Mouse (Mus musculus): ENCODE measurements around the gene Olfr1361. TPM values are rescaled to one million over a fixed set of nuclear protein-coding genes. Genes with fewer than 3 reads are reported as not detected.
A peak's percentile ranks its signal among the peaks of the same experiment; 100 is the strongest.

Olfr1361 gene
- total RNA-seq (2022), result not detected

GRCm38 (mm10) chr13:21663286-21663685, at the start of gene Olfr1361:
Gene Olfr1361 (minus strand): TSS chr13:21663386.
- no peak for DNase-seq

DNA sequence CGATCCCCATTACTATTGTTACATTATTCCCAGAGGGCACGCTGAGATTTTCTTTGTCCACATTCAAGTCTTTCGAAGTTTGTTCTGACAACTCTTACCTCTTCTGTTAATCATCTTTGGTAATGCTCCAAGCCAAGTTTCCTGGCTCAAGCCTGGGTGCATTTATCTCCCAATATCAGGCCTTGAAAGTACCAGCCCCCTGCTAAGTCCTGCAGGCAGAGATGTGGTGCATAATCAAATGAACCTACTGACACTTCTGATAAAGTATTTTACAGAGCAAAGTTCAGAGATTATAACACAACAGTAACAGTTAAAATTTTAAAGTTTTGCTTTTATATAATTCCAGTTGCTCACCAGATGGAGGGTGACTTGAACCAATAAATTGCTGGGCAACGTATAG, 48.5 kb upstream of the Olfr1361 start:
- no peak for DNase-seq

- peak; percentile 62 for DNase-seq
These were observed 47.8 kb upstream of the Olfr1361 start for GRCm38 (mm10) chr13:21710821-21711525.

GRCm38 (mm10) chr13:21710031-21710711, 47.0 kb upstream of the Olfr1361 start:
- peak; percentile 81 for DNase-seq

DNA sequence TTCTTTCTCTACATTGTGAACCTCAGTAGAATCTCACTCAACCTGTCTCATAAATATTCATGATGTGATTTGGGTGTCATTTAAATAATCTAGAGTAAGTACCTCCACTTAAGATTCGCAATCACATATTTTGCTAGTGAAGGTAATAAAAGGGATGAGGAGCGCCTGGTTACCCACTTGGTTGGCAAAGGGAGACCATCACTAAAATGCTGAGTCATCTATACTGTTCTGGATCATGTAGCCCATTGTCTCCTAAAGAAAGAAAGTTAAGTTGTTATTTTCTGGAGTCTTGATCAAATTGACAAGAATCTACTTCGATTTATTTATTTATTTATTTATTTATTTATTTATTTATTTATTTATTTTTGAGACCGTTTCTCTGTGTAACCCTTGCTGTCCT, 43.5 kb upstream of the Olfr1361 start:
- no peak for DNase-seq

DNA sequence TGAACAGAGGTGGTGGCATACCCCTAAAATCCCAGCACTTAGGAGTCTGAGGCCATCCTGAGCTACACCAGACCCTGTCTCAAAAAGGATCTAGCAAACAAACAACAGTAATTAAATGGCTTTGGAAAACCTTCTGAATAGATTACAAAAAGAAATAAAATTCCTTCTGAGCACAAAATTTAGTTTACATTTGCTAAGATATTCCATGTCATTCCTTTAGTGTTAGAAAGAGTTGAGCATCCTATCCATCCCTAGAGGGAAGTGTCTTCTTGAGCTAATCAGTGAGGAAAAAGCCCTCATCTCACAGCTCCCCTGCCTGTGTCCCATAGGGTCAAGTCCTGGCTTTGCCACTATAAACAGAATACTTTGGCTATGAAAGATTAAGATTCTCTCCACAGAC, 34.6 kb upstream of the Olfr1361 start, which contains the start of gene Olfr1359:
Gene Olfr1359, plus strand, starts transcription at position 301 of the 400 bp plus-strand sequence.
- no peak for DNase-seq

DNA sequence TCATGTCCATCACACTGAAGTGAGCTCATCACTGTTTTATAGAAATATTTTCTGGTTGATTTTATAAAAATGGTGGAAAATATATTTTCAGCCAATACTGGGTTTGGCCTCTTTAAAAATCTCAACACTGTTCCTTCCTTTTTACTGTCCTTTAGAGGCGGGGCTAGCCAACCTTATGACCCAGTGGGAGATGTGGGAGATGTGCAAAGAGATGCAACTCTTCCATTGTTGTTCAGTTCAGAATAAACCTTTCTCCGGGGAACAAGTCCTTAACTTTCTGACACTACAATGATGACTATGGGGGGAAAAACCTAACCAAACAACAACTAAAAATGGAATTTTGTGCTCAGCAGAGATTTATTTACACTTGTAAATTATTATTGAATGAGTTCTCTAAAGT, 14.1 kb upstream of the Olfr1361 start, which contains the start of gene Olfr1360:
Gene Olfr1360, minus strand, starts transcription at position 101 of the 400 bp plus-strand sequence.
- no peak for DNase-seq

DNA sequence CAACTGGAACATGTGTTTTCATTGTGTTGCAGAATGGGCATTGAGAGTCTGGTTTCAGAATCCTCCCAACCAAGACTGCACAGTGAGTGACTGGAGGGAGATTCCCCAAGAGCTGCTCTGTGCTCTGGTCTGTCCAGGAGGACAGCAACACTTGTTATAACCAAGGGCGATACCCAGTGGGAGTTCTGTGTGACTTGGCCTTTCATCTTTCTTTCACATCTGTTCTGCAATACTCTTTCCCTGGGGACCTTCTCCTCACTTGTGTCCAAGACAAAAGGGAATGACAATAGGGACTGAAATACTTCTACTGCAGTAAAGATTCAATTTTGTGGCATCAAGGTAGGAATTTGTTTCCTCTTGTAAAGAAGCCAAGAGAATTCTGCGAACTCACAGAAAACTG, 20.8 kb downstream of the Olfr1361 start, which contains the start of gene Olfr11:
Gene Olfr11, minus strand, starts transcription at position 101 of the 400 bp plus-strand sequence.
- no peak for DNase-seq

- no peak for DNase-seq
These were observed 49.3 kb downstream of the Olfr1361 start, which contains the start of gene Olfr1362 for GRCm38 (mm10) chr13:21613922-21614321. Gene Olfr1362 (minus strand): TSS chr13:21614022.

Other genes with a start within 250 kb of the Olfr1361 start
- gene Pgbd1, start 222.3 kb downstream of the Olfr1361 start, total RNA-seq (2022), result 1 to 10 TPM in 2 of 4 experiments, under 1 TPM in 2; 0.75 to 1.9 (median 1.1) TPM
- gene Zscan26, start 209.7 kb downstream of the Olfr1361 start, total RNA-seq (2022), result 10 to 100 TPM; 41.9 to 57.9 (median 51.1) TPM
- 1 to 10 TPM; 1.2 to 2.1 (median 1.8) TPM for gene Nkapl, start 194.9 kb downstream of the Olfr1361 start, total RNA-seq (2022)
- 1 to 10 TPM; 2.5 to 4.9 (median 3.8) TPM for gene Zkscan4, start 184.5 kb downstream of the Olfr1361 start, total RNA-seq (2022)
- not detected for gene Gm10065, start 183.9 kb downstream of the Olfr1361 start, total RNA-seq (2022)
- gene AK157302, start 168.2 kb downstream of the Olfr1361 start, total RNA-seq (2022), result 10 to 100 TPM in 2 of 4 experiments, 1 to 10 TPM in 2; 7.8 to 11.5 (median 10.3) TPM
- gene Gm11273, start 162.0 kb downstream of the Olfr1361 start, total RNA-seq (2022), result 10 to 100 TPM; 48.5 to 62.2 (median 55.3) TPM
- 10 to 100 TPM; 20.4 to 30.2 (median 26.0) TPM for gene Zkscan8, start 132.3 kb downstream of the Olfr1361 start, total RNA-seq (2022)
- not detected for gene Olfr1366, start 120.6 kb downstream of the Olfr1361 start, total RNA-seq (2022)
- not detected for gene Olfr1535, start 103.5 kb downstream of the Olfr1361 start, total RNA-seq (2022)
- gene Olfr1364, start 81.6 kb downstream of the Olfr1361 start, total RNA-seq (2022), result not detected
- not detected for gene Olfr1362, start 49.4 kb downstream of the Olfr1361 start, total RNA-seq (2022)
- not detected for gene Olfr11, start 20.9 kb downstream of the Olfr1361 start, total RNA-seq (2022)
- gene Olfr1360, start 14.0 kb upstream of the Olfr1361 start, total RNA-seq (2022), result not detected
- not detected for gene Olfr1359, start 34.7 kb upstream of the Olfr1361 start, total RNA-seq (2022)
- gene Hist1h2bl, start 52.8 kb upstream of the Olfr1361 start, total RNA-seq (2022), result 10 to 100 TPM; 19.0 to 38.1 (median 29.8) TPM
- 1 to 10 TPM; 2.1 to 9.9 (median 7.2) TPM for gene Hist1h2ai, start 53.0 kb upstream of the Olfr1361 start, total RNA-seq (2022)
- 10 to 100 TPM; 23.6 to 39.6 (median 35.8) TPM for gene Hist1h3h, start 54.3 kb upstream of the Olfr1361 start, total RNA-seq (2022)
- 1 to 10 TPM; 3.7 to 7.9 (median 5.3) TPM for gene Hist1h2bm, start 58.7 kb upstream of the Olfr1361 start, total RNA-seq (2022)
- 10 to 100 TPM in 3 of 4 experiments, 1 to 10 TPM in 1; 7.2 to 11.3 (median 10.4) TPM for gene Hist1h4j, start 71.7 kb upstream of the Olfr1361 start, total RNA-seq (2022)
- gene Hist1h4k, start 87.1 kb upstream of the Olfr1361 start, total RNA-seq (2022), result 100 to 1,000 TPM in 3 of 4 experiments, 10 to 100 TPM in 1; 68.3 to 123 (median 109) TPM
- gene Hist1h2ak, start 90.4 kb upstream of the Olfr1361 start, total RNA-seq (2022), result 10 to 100 TPM in 1 of 4 experiments, 1 to 10 TPM in 3; 6.2 to 10.4 (median 7.6) TPM
- gene Hist1h2bn, start 90.7 kb upstream of the Olfr1361 start, total RNA-seq (2022), result 10 to 100 TPM; 10.1 to 17.6 (median 15.3) TPM
- 10 to 100 TPM; 13.2 to 18.9 (median 15.8) TPM for gene Hist1h1b, start 117.2 kb upstream of the Olfr1361 start, total RNA-seq (2022)
- gene Hist1h3i, start 120.0 kb upstream of the Olfr1361 start, total RNA-seq (2022), result 10 to 100 TPM; 45.2 to 52.5 (median 48.0) TPM
- gene Hist1h2an, start 123.8 kb upstream of the Olfr1361 start, total RNA-seq (2022), result 1 to 10 TPM in 2 of 4 experiments, not detected in 2; 2.7 to 7.2 TPM
- gene Hist1h2bp, start 124.1 kb upstream of the Olfr1361 start, total RNA-seq (2022), result 10 to 100 TPM in 1 of 4 experiments, 1 to 10 TPM in 3; 6.0 to 15.5 (median 8.6) TPM
- 10 to 100 TPM; 62.2 to 78.1 (median 68.0) TPM for gene Hist1h2bq, start 146.8 kb upstream of the Olfr1361 start, total RNA-seq (2022)
- gene Hist1h2ao, start 147.1 kb upstream of the Olfr1361 start, total RNA-seq (2022), result 10 to 100 TPM in 3 of 4 experiments, 1 to 10 TPM in 1; 6.1 to 36.2 (median 24.9) TPM
- gene Hist1h4m, start 148.4 kb upstream of the Olfr1361 start, total RNA-seq (2022), result 100 to 1,000 TPM; 110 to 175 (median 150) TPM
- 100 to 1,000 TPM in 2 of 4 experiments, 10 to 100 TPM in 2; 56.8 to 227 (median 113) TPM for gene Hist1h4n, start 168.8 kb upstream of the Olfr1361 start, total RNA-seq (2022)
- gene Hist1h2ap, start 170.1 kb upstream of the Olfr1361 start, total RNA-seq (2022), result 10 to 100 TPM; 19.8 to 45.6 (median 32.3) TPM
- 10 to 100 TPM; 63.3 to 78.8 (median 69.1) TPM for gene Hist1h2br, start 170.4 kb upstream of the Olfr1361 start, total RNA-seq (2022)

All from adrenal gland, adult 8-10 months (tissue).